Mouse (Mus musculus) erythroid progenitor cell, adult 5-6 weeks (primary cell): ENCODE results near the gene Lifr. TPM values are rescaled to one million over a fixed set of nuclear protein-coding genes. Genes with fewer than 3 reads are reported as not detected.

Source experiments
- ATAC-seq: replicated peaks from 2 replicates; pipeline ENCODE4 v1.8.0; 2016; ENCODE audit warnings: moderate number of reproducible peaks, mild to moderate bottlenecking, moderate TSS enrichment, inconsistent platforms; ENCODE audit not compliant: poor library complexity, low FRiP score, severe bottlenecking
- total RNA-seq, 2 experiments: library from RNA; stranded (forward) in 1 of 2; stranded (reverse) in 1 of 2; fragments of 150-400 nt in 1 of 2; fragments of 186-747, 209-891 nt in 1 of 2; gene quantifications; 2 replicates each; pipeline versions ENCODE4 v1.2.3 to v1.2.4; 2015 to 2017; ENCODE audit warnings: low replicate concordance in 2 of 2

Lifr gene
- total RNA-seq, 2 experiments from 2014 or later, result 1.7 to 2.2 TPM

DNA sequence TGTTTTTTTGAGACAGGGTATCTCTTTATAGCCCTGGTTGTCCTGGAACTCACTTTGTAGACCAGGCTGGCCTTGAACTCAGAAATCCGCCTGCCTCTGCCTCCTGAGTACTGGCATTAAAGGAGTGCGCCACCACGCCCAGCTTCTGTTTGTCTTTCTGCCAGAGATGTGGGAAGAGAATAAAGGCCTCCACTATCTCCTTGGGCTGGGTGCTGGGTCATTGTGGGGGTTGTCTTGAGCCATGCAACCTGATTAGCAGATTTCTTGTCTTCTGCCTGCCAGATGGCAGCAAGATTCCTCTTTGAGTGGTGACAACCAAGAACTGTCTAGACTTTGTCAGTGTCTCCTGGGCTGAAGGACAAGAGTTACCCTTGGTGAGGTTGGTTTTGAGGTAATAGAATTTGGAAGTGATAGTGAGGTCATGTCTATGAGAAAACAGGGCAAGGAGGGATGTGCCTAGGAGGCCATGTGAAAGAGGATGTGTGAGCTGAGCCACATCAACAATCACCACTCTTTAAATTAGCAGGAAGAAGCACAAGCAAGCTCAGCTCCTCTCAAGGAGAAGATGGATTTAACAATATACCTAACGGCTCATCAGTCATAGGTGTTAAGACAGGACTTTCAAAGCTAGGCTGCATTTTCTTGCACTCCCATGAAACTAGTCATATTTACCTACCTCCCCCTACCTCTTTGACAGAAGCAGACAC, 10.6 kb upstream of the Lifr start:
- no peak for ATAC-seq

DNA sequence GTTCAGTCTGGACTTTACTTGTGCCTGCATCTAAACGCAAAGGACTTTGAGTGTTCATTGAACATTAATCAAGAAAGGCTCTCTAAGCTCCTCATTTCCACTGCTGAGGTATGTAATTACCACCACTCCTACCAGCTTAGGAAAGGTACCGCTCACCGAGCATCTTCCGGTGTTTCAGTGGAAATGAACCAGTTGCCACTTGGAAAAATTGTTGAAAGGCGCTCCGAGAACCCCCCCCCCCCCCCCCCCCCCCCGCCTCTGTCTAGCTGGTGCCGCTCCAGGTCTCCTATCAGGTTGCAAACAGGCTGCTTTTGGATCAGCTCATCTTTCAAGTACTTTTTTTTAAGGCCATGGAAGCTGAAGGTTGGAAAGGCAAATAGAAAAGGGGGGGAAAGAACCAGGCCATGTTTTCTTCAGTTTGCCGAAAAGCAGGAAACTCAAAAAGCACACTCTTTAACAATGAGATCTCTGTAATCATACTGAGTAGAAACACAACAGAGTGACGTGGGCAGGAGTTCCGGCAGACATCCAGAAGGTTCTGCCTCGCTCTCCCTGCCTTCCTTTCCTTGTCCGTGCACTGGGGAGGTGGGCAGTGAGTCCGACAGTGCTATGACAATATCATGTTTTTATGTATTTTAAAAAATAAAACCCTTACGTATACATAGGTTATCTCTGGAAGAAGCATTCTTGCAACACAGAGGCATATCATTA, 9.3 kb upstream of the Lifr start:
- no peak for ATAC-seq

DNA sequence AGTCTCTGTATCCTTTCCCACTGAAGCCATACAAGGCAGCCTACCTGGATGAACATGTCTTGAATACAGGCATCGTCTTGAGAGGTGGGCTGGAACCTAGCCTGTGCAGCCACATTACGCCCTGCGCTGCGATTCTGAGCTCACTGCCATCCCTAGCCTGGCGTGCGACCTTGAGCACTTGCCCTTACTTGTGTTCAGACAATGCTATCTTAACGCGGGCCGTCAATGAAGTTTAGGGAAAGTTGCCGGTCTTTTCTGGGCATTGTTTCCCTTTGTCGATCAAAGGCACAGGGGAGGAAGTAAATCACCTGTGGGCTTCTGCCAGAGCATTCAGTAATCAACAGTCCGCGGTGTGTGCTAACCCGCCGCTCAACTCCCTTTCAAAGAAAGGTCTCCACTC, 8.6 kb upstream of the Lifr start:
- ATAC-seq, result no peak

DNA sequence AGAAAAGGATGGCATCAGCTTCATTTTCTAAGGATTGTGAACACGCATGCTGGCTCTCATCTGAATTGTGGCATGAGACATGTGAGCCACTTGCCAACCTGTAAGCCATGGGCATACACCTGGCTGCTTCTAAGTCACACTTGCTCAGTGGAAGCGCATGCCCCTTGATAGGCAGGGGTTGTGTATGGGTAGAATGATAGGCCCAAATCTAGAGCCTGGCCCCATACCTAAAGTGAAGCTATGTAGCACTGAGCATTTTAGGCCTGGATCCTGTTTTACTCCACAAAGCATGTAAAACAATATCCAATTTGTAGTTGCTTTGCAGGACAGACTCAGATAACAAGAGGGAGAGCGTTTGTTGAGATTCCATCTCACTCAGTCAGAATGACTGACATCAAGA, 7.5 kb upstream of the Lifr start:
- ATAC-seq, result no peak

GRCm38 (mm10) chr15:7084780-7085497, 5.5 kb upstream of the Lifr start:
- no peak for ATAC-seq

GRCm38 (mm10) chr15:7088691-7089090, 1.7 kb upstream of the Lifr start:
- no peak for ATAC-seq

DNA sequence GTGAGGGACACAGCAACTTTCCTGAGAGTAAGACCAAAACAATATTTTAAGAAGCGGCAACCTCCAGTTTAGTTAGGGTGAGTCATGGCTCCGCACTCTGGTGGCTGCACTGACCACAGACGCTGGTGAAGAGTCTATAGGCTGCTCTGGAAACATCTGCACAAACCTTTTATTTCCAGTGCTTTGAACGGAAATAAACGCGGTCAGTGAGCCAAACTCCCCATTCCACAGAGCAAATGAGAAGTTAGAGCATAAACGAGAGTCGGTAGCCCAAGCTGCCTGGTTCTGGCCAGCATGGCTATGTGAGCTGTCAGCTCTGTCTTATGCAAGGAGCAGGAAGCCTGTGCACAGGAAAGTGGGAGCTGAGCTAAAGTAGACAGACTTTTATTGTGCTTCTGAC, 1.9 kb downstream of the Lifr start:
- no peak for ATAC-seq

DNA sequence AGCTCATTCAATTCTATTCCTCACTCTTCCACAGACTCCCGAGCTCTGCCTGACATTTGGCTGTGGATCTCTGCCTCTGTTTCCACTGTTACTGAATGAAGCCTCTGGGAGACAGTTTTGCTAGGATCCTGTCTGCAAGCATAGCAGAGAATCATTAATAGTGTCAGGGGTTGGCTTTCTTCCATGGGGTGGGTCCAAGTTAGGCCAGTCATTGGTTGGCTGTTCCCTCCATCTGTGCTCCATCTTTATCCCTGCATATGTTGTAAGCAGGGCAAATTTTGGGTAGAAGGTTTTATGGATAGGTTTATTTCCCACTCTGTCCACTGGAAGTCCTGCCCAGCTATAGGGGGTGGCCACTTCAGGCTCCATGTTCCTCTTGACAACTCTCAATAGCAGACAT, 9.0 kb downstream of the Lifr start:
- ATAC-seq, result no peak

DNA sequence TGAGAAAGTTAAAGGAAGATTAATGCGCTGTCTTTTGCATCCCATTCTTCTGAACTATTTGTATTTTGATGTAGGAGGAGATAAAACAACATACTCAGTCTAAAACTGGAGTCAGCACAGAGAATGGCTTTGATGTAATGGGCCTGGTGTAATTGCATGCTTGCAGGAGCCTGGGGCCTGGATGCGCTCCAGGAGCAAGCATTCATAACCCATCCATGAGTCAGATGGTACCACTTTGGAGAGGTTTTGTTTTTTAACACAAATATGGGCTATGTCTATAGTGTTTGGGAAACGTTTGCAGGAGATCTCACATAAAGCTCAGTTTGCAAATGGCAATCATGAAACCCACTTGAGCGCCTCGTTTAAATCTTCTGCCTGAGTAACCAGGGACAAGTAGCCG, 9.8 kb downstream of the Lifr start:
- ATAC-seq, result no peak

DNA sequence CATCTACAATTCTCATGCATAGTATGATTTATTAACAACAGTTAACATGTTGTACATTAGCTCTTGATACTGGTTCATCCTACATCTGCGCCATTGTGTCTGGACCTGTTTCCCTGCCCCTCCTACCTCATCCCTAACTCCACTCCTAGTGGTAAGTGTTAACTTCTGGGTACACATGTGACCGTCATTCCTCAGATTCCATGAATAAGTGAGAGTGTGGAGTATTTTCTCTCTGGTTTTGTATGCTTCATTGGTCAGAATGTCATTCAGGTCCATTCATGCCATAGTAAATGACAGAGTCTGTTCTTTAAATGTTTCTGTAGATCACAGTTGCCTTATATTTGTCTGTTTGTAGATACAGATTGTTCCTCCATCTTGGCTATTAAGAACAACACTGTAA, 12.6 kb downstream of the Lifr start:
- ATAC-seq, result no peak

DNA sequence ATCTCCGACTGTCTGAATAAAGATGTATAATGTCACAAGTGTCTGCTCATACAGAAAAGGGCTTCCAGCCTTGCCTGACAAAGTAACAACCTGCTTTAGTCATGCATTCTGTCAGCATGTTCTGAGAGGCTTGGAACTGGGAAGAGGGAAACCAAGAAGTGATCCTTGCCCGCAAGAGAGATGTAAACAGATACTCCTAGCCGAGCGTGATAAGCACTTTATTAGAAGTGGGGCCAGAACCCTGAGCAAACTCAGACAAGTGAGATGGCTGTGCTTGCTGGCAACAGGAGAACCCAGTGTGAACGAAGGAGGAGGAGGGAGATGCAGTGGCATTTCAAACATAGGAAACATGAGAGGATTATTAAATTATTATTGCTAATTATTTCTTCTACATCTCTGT, 14.8 kb downstream of the Lifr start:
- ATAC-seq, result no peak

- no peak for ATAC-seq
These were observed 17.7 kb downstream of the Lifr start for GRCm38 (mm10) chr15:7108160-7108559.

DNA sequence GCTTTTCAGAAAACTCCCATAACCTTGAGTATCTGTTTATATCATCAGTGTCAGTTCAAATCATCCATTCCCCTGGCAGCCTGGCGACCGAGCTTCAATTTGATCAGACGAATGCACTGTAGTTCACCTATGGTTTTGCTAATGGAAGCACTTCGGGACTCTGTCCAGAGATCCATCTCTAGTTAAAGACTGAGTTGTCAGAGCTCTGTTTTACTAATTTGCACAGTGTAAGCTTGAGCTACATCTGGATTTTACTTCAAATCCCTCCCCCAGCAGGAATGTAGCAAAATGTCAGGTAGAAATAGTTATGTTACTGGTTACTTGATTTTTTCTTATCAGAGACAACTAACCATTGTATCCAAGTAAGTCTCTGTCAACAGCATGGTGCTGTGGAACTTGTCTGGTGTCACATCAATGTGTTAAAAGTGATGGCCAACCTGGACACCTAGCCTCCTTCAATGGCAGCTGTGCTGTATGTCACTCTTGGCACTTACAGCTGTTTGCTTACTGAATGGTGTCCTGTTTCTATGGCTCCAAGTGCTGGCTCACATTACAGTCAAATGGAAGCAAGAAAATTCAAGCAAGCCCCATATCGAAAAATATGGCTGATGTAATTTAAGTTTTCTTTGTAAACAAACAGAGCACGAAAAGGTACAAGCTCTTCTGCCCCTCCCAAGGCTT, 22.0 kb downstream of the Lifr start:
- no peak for ATAC-seq

DNA sequence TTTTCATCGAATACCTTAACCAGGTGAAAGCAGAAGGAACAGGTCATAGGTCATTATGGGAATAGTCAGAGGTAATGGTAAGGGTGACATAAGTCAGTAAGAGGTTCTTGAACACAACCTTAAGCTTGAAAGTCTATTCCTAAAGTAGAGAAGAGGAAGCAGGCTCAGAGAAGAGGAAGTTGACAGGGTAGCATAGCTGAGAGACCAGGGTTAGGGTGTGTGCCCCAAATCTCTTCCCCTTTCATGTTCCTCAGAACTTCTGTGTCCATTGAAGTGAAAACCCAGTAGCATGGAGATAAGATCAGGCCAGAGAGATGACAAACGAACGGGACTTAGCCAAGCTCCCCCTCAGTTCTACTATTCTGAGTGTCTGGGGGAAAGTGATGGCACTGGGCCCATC, 23.5 kb downstream of the Lifr start:
- no peak for ATAC-seq

GRCm38 (mm10) chr15:7115326-7116003, 25.1 kb downstream of the Lifr start:
- no peak for ATAC-seq

DNA sequence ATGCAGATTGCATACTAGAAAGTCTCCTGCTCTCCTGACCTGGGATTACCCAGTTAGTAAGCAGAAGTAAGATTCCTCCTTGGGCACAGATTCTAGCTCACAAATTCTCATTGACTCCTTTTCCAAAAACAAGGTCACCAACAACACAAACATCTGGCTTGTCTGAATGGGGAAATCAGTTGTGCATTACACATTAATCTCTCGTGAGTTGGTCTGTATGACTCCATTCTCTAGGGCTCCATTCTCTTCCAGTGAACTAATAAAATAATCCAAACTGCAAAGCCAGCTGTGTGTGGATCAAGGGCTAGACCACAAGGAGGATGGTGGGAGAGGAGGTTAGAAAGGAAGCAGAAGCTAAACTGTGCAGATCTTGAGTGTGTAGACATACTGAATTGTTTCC, 25.8 kb downstream of the Lifr start:
- ATAC-seq, result no peak

DNA sequence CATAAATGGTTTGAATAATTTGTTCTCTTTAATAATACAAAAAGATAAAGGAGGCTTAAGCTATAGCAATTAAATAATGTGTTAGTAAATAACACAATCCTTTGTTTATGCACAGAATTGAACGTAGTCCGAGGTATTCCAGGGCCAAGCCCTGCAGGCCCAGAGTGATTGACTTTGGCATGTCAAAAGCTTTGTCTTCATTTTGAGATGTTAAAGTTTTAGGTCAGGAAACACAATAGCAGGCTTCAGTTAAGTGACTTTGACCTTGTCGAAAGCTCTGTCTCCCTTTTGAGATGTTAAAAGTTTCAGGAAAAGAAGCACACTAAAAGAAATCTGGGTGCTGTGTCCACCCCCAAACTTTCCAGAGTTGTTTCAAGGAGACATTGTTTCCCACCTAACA, 26.3 kb downstream of the Lifr start:
- no peak for ATAC-seq

- ATAC-seq, result no peak
These were observed 27.5 kb downstream of the Lifr start for GRCm38 (mm10) chr15:7117944-7118343.

- no peak for ATAC-seq
These were observed 28.4 kb downstream of the Lifr start for GRCm38 (mm10) chr15:7118849-7119248.

DNA sequence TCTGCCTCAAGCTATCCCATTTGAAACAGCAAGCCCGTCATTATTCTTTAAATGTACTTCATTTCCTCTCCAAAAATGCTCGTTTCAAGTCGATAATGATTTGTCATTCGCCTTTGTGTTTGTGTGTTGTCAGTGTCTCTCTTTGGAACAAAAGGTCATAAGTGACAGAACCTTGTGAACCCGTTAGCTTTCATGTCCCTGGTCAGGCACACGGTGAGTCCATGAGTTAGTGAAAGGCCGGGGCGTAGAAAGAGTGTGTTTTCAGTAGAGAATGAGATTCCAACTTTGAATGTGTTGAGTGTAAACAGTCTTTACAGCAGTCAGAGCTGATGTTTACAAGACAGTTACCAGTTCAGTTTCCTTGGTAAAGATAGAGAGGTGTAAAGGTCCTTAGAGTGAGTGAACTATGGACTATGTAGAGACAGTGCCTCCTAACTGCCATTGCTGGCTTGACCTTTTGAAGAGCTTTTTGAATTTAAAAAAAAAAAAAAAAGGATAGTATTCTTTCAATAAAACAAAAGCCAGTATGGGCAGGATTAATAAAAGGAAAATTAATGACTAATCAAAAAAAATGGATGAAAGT, 29.6 kb downstream of the Lifr start:
- ATAC-seq, result no peak
